Mouse (Mus musculus) heart, embryonic 12.5 days (tissue): ENCODE measurements around the gene D5Ertd579e. TPM values are rescaled to one million over a fixed set of nuclear protein-coding genes. Genes with fewer than 3 reads are reported as not detected.

Experiments used
- ATAC-seq: fragments of 200-750 bp; cut with Nextera tagmentation; 2 replicates; pipeline ENCODE4 v1.8.0; 2017; ENCODE audit warnings: moderate TSS enrichment, moderate library complexity; ENCODE audit not compliant: insufficient number of reproducible peaks, low FRiP score
- H3K27ac ChIP-seq: fragments of 300-500 bp; sonication (generic); 2 replicates; pipeline ENCODE4 v1.5.1; 2016; ENCODE audit warnings: mild to moderate bottlenecking, moderate library complexity; ENCODE audit not compliant: poor library complexity, severe bottlenecking
- H3K27me3 ChIP-seq: fragments of 300-500 bp; sonication (generic); replicated peaks from 2 replicates; pipeline ENCODE4 v1.6.1; 2016; ENCODE audit warnings: mild to moderate bottlenecking, moderate library complexity
- H3K36me3 ChIP-seq: fragments of 300-500 bp; sonication (generic); 2 replicates; pipeline ENCODE4 v1.6.1; 2016; ENCODE audit warnings: mild to moderate bottlenecking, moderate library complexity
- H3K4me1 ChIP-seq: fragments of 300-500 bp; sonication (generic); replicated peaks from 2 replicates; pipeline ENCODE4 v1.6.1; 2016; ENCODE audit warnings: mild to moderate bottlenecking
- H3K4me2 ChIP-seq: fragments of 300-500 bp; sonication (generic); 2 replicates; pipeline ENCODE4 v1.6.1; 2016; ENCODE audit warnings: mild to moderate bottlenecking, moderate library complexity
- H3K4me3 ChIP-seq: fragments of 300-500 bp; sonication (generic); 2 replicates; pipeline ENCODE4 v1.5.1; 2016; ENCODE audit warnings: mild to moderate bottlenecking
- H3K9ac ChIP-seq: fragments of 300-500 bp; sonication (generic); 2 replicates; pipeline ENCODE4 v1.6.1; 2016; ENCODE audit warnings: mild to moderate bottlenecking, moderate library complexity
- H3K9me3 ChIP-seq: fragments of 300-500 bp; sonication (generic); replicated peaks from 2 replicates; pipeline ENCODE4 v1.6.1; 2016; ENCODE audit warnings: mild to moderate bottlenecking, moderate library complexity
- WGBS: fragments of 180-500 bp; shearing (Covaris S2); methylation state at CpG from one replicate; pipeline ENCODE4 v1.1.7; 2016; 5-methylcytosine and 5-hydroxymethylcytosine counted together
- polyA plus RNA-seq: library from polyadenylated mRNA; unstranded; fragments of >200 nt; fragmentation: Nextera tagmentation; extraction: Ambion mirVana; gene quantifications from 2 replicates; pipeline ENCODE4 v1.2.1, GENCODE M21; 2016

Gene D5Ertd579e
- polyA plus RNA-seq, 1 experiment from 2014 or later = 35.1 TPM

GRCm38 (mm10) chr5:36720219-36720618 is 24.4 kb upstream of the D5Ertd579e start:
- no peak overlapping the region for H3K4me3 ChIP-seq
- peak overlapping the region; percentile 65 for H3K27ac ChIP-seq
- H3K9me3 ChIP-seq = no peaks in the 10 kb centered on the region
- no peak overlapping the region for H3K4me2 ChIP-seq
- peaks cover 61% of the 10 kb centered on the region for H3K4me1 ChIP-seq
- no peaks in the 10 kb centered on the region for H3K27me3 ChIP-seq
- WGBS = 80% methylated on average over 5 of the region's 5 CpGs
- no peaks in the 10 kb centered on the region for H3K36me3 ChIP-seq
- no peak for ATAC-seq
- no peak overlapping the region; the same call in 1 of the 2 replicates for H3K9ac ChIP-seq

- no peaks in the 10 kb centered on the region for H3K9me3 ChIP-seq
- no peak overlapping the region for H3K9ac ChIP-seq
- no peaks in the 10 kb centered on the region for H3K36me3 ChIP-seq
- H3K27me3 ChIP-seq = no peaks in the 10 kb centered on the region
- H3K27ac ChIP-seq = no peak overlapping the region
- 87% methylated on average over 3 of the region's 3 CpGs for WGBS
- no peak overlapping the region for H3K4me3 ChIP-seq
- no peak for ATAC-seq
- no peak overlapping the region for H3K4me2 ChIP-seq
- H3K4me1 ChIP-seq = peaks cover 67% of the 10 kb centered on the region
Measured at GRCm38 (mm10) chr5:36719601-36720000, 23.8 kb upstream of the D5Ertd579e start.

- H3K27ac ChIP-seq = no peak overlapping the region
- no peak for ATAC-seq
- WGBS = 85% methylated on average over 5 of the region's 5 CpGs
Measured at GRCm38 (mm10) chr5:36719135-36719534, 23.3 kb upstream of the D5Ertd579e start.

GRCm38 (mm10) chr5:36717889-36718288 is 22.1 kb upstream of the D5Ertd579e start:
- Histone ChIP-seq H3K27ac (no peak overlapping the region), H3K27me3 (no peaks in the 10 kb centered on the region), H3K4me1 (peaks cover 82% of the 10 kb centered on the region), H3K4me2 (no peak overlapping the region), H3K9me3 (no peaks in the 10 kb centered on the region), H3K36me3 (no peaks in the 10 kb centered on the region), H3K9ac (no peak overlapping the region), H3K4me3 (no peak overlapping the region)
- ATAC-seq = no peak
- WGBS = 77% methylated on average over 3 of the region's 3 CpGs

More at GRCm38 (mm10) chr5:36719135-36719534, 23.3 kb upstream of the D5Ertd579e start:
- Histone ChIP-seq H3K27me3 (no peaks in the 10 kb centered on the region), H3K9me3 (no peaks in the 10 kb centered on the region), H3K9ac (no peak overlapping the region), H3K4me3 (no peak overlapping the region), H3K4me1 (peaks cover 72% of the 10 kb centered on the region), H3K4me2 (no peak overlapping the region), H3K36me3 (no peaks in the 10 kb centered on the region)

GRCm38 (mm10) chr5:36716816-36717215 is 21.0 kb upstream of the D5Ertd579e start:
- H3K9me3 ChIP-seq = no peaks in the 10 kb centered on the region
- 59% methylated on average over 2 of the region's 2 CpGs for WGBS
- H3K4me3 ChIP-seq = no peak overlapping the region
- no peak overlapping the region for H3K9ac ChIP-seq
- H3K27ac ChIP-seq = no peak overlapping the region; the same call in 1 of the 2 replicates
- no peak overlapping the region for H3K4me2 ChIP-seq
- ATAC-seq = no peak
- H3K4me1 ChIP-seq = peaks cover 84% of the 10 kb centered on the region
- H3K27me3 ChIP-seq = no peaks in the 10 kb centered on the region
- H3K36me3 ChIP-seq = no peaks in the 10 kb centered on the region

- peak overlapping the region; percentile 97 for H3K27ac ChIP-seq
Measured at GRCm38 (mm10) chr5:36714832-36715231, 19.0 kb upstream of the D5Ertd579e start.

GRCm38 (mm10) chr5:36713693-36714092 is 17.9 kb upstream of the D5Ertd579e start:
- H3K9me3 ChIP-seq = no peaks in the 10 kb centered on the region
- no peak overlapping the region for H3K9ac ChIP-seq
- no peaks in the 10 kb centered on the region for H3K27me3 ChIP-seq
- H3K4me2 ChIP-seq = peak overlapping the region; percentile 66; the same call in 1 of the 2 replicates
- H3K4me1 ChIP-seq = peaks cover 67% of the 10 kb centered on the region
- no peak overlapping the region for H3K4me3 ChIP-seq
- no peaks in the 10 kb centered on the region for H3K36me3 ChIP-seq
- H3K27ac ChIP-seq = peak overlapping the region; percentile 97
- no peak for ATAC-seq
- 71% methylated on average over 6 of the region's 6 CpGs for WGBS

More at GRCm38 (mm10) chr5:36714832-36715231, 19.0 kb upstream of the D5Ertd579e start:
- WGBS = 59% methylated on average over 3 of the region's 3 CpGs
- Histone ChIP-seq H3K27me3 (no peaks in the 10 kb centered on the region), H3K9ac (no peak overlapping the region), H3K36me3 (no peaks in the 10 kb centered on the region), H3K4me2 (no peak overlapping the region), H3K9me3 (no peaks in the 10 kb centered on the region), H3K4me3 (no peak overlapping the region), H3K4me1 (peaks cover 72% of the 10 kb centered on the region)
- no peak for ATAC-seq

- peaks cover 63% of the 10 kb centered on the region for H3K4me1 ChIP-seq
- no peaks in the 10 kb centered on the region for H3K9me3 ChIP-seq
- peak overlapping the region; percentile 66 for H3K4me2 ChIP-seq
- peak overlapping the region; percentile 97 for H3K27ac ChIP-seq
- peak overlapping the region; percentile 62 for H3K9ac ChIP-seq
- no peaks in the 10 kb centered on the region for H3K36me3 ChIP-seq
- H3K4me3 ChIP-seq = peak overlapping the region; percentile 25
- peak; percentile 96 for ATAC-seq
- 5% methylated on average over 31 of the region's 31 CpGs for WGBS
- H3K27me3 ChIP-seq = no peaks in the 10 kb centered on the region
Measured at GRCm38 (mm10) chr5:36712553-36713534, 17.0 kb upstream of the D5Ertd579e start.

GRCm38 (mm10) chr5:36711863-36712262 is 16.0 kb upstream of the D5Ertd579e start:
- H3K4me3 ChIP-seq = no peak overlapping the region

GRCm38 (mm10) chr5:36705792-36706191 is 10.0 kb upstream of the D5Ertd579e start:
- no peak overlapping the region for H3K4me2 ChIP-seq
- H3K36me3 ChIP-seq = no peaks in the 10 kb centered on the region
- no peak overlapping the region for H3K4me3 ChIP-seq
- H3K4me1 ChIP-seq = peaks cover 15% of the 10 kb centered on the region
- no peak overlapping the region for H3K9ac ChIP-seq
- 76% methylated on average over 5 of the region's 5 CpGs for WGBS
- H3K9me3 ChIP-seq = no peaks in the 10 kb centered on the region
- no peaks in the 10 kb centered on the region for H3K27me3 ChIP-seq
- no peak overlapping the region for H3K27ac ChIP-seq
- ATAC-seq = no peak

More at GRCm38 (mm10) chr5:36711863-36712262, 16.0 kb upstream of the D5Ertd579e start:
- Histone ChIP-seq H3K27me3 (no peaks in the 10 kb centered on the region), H3K9me3 (no peaks in the 10 kb centered on the region), H3K27ac (peak overlapping the region; percentile 97), H3K4me2 (0 out of 2 replicates have a peak overlapping the region, but pooled peaks have one; percentile 66), H3K4me1 (peaks cover 53% of the 10 kb centered on the region), H3K36me3 (no peaks in the 10 kb centered on the region), H3K9ac (no peak overlapping the region)
- WGBS = 43% methylated on average over 5 of the region's 5 CpGs
- no peak for ATAC-seq

GRCm38 (mm10) chr5:36705390-36705789 is 9.6 kb upstream of the D5Ertd579e start:
- 85% methylated on average over 5 of the region's 5 CpGs for WGBS
- H3K9me3 ChIP-seq = no peaks in the 10 kb centered on the region
- H3K36me3 ChIP-seq = no peaks in the 10 kb centered on the region
- ATAC-seq = no peak
- H3K27ac ChIP-seq = no peak overlapping the region
- H3K4me3 ChIP-seq = no peak overlapping the region
- peaks cover 18% of the 10 kb centered on the region for H3K4me1 ChIP-seq
- no peak overlapping the region for H3K4me2 ChIP-seq
- H3K9ac ChIP-seq = no peak overlapping the region
- no peaks in the 10 kb centered on the region for H3K27me3 ChIP-seq
